Mouse (Mus musculus): Measurements from ENCODE around the gene Omp. TPM values are rescaled to one million over a fixed set of nuclear protein-coding genes. Genes with fewer than 3 reads are reported as not detected.

Gene Omp
- polyA plus RNA-seq, 1 experiment from 2014 or later, result 0.62 TPM

- 2% methylated on average over 41 of the region's 44 CpGs for WGBS
- no peaks in the 10 kb centered on the region for H3K36me3 ChIP-seq
- H3K4me3 ChIP-seq, result peak within 1 kb of the TSS; percentile 82
- H3K9me3 ChIP-seq, result no peaks in the 10 kb centered on the region
- peak; percentile 90 for ATAC-seq (ENCODE audit: low FRiP score, low read depth)
- no peaks in the 10 kb centered on the region for H3K27me3 ChIP-seq
- H3K27ac ChIP-seq (replicated peaks), result peak within 1 kb of the TSS; percentile 70
- H3K4me1 ChIP-seq (replicated peaks), result peaks cover 25% of the 10 kb centered on the region
- peak within 1 kb of the TSS; percentile 79 for H3K4me2 ChIP-seq
- peak within 1 kb of the TSS; percentile 76 for H3K9ac ChIP-seq
These were observed 32.7 kb upstream of the Omp start, which contains the start of gene Capn5 for GRCm38 (mm10) chr7:98177929-98178559. Gene Capn5 (minus strand): TSS chr7:98178274.

- Histone ChIP-seq H3K36me3 (no peaks in the 10 kb centered on the region), H3K4me3 (peak overlapping the region; percentile 82), H3K4me2 (peak overlapping the region; percentile 79), H3K27me3 (no peaks in the 10 kb centered on the region), H3K9me3 (no peaks in the 10 kb centered on the region), H3K9ac (peak overlapping the region; percentile 76), H3K27ac (replicated peaks) (peak overlapping the region; percentile 70), H3K4me1 (replicated peaks) (peaks cover 25% of the 10 kb centered on the region)
- ATAC-seq (ENCODE audit: low FRiP score, low read depth), result no peak; the same call in 1 of the 2 replicates
- WGBS, result 5% methylated on average over 9 of the region's 9 CpGs
These were observed 32.2 kb upstream of the Omp start for GRCm38 (mm10) chr7:98177566-98177928.

GRCm38 (mm10) chr7:98177071-98177485, 31.8 kb upstream of the Omp start:
- 44% methylated on average over 2 of the region's 2 CpGs for WGBS
- peak overlapping the region; percentile 76; the same call in 1 of the 2 replicates for H3K9ac ChIP-seq
- peak; percentile 12; the same call in 1 of the 2 replicates for ATAC-seq (ENCODE audit: low FRiP score, low read depth)
- no peaks in the 10 kb centered on the region for H3K36me3 ChIP-seq
- no peaks in the 10 kb centered on the region for H3K9me3 ChIP-seq
- no peak overlapping the region for H3K27ac ChIP-seq (replicated peaks)
- no peaks in the 10 kb centered on the region for H3K27me3 ChIP-seq
- peaks cover 25% of the 10 kb centered on the region for H3K4me1 ChIP-seq (replicated peaks)
- peak overlapping the region; percentile 82 for H3K4me3 ChIP-seq
- H3K4me2 ChIP-seq, result peak overlapping the region; percentile 79

GRCm38 (mm10) chr7:98176322-98177070, 31.2 kb upstream of the Omp start:
- Histone ChIP-seq H3K4me1 (replicated peaks) (peaks cover 25% of the 10 kb centered on the region), H3K36me3 (no peaks in the 10 kb centered on the region), H3K4me2 (peak overlapping the region; percentile 79), H3K4me3 (peak overlapping the region; percentile 82), H3K27me3 (no peaks in the 10 kb centered on the region), H3K9me3 (no peaks in the 10 kb centered on the region), H3K9ac (no peak overlapping the region), H3K27ac (replicated peaks) (no peak overlapping the region)
- ATAC-seq (ENCODE audit: low FRiP score, low read depth), result no peak
- 75% methylated on average over 8 of the region's 8 CpGs for WGBS

GRCm38 (mm10) chr7:98174883-98175755, 29.8 kb upstream of the Omp start:
- 81% methylated on average over 4 of the region's 4 CpGs for WGBS
- Histone ChIP-seq H3K4me3 (no peak overlapping the region), H3K4me2 (no peak overlapping the region), H3K27ac (replicated peaks) (no peak overlapping the region), H3K36me3 (no peaks in the 10 kb centered on the region), H3K9me3 (no peaks in the 10 kb centered on the region), H3K4me1 (replicated peaks) (peaks cover 31% of the 10 kb centered on the region), H3K27me3 (no peaks in the 10 kb centered on the region), H3K9ac (no peak overlapping the region)
- no peak for ATAC-seq (ENCODE audit: low FRiP score, low read depth)

GRCm38 (mm10) chr7:98173408-98173807, 28.1 kb upstream of the Omp start:
- Histone ChIP-seq H3K36me3 (no peaks in the 10 kb centered on the region), H3K4me3 (no peak overlapping the region), H3K9ac (no peak overlapping the region), H3K9me3 (no peaks in the 10 kb centered on the region), H3K27ac (replicated peaks) (no peak overlapping the region), H3K4me1 (replicated peaks) (peaks cover 26% of the 10 kb centered on the region), H3K27me3 (no peaks in the 10 kb centered on the region), H3K4me2 (no peak overlapping the region)
- no peak for ATAC-seq (ENCODE audit: low FRiP score, low read depth)
- 61% methylated on average over 4 of the region's 4 CpGs for WGBS

GRCm38 (mm10) chr7:98172661-98173060, 27.4 kb upstream of the Omp start:
- Histone ChIP-seq H3K36me3 (no peaks in the 10 kb centered on the region), H3K9ac (no peak overlapping the region), H3K27me3 (no peaks in the 10 kb centered on the region), H3K27ac (replicated peaks) (no peak overlapping the region), H3K4me1 (replicated peaks) (peaks cover 24% of the 10 kb centered on the region), H3K4me3 (no peak overlapping the region), H3K4me2 (no peak overlapping the region), H3K9me3 (no peaks in the 10 kb centered on the region)
- 89% methylated on average over 8 of the region's 8 CpGs for WGBS
- ATAC-seq (ENCODE audit: low FRiP score, low read depth), result no peak

- no peak overlapping the region for H3K4me3 ChIP-seq
- H3K4me2 ChIP-seq, result no peak overlapping the region
- peak; percentile 19; the same call in 1 of the 2 replicates for ATAC-seq (ENCODE audit: low FRiP score, low read depth)
- no peaks in the 10 kb centered on the region for H3K27me3 ChIP-seq
- no peak overlapping the region for H3K27ac ChIP-seq (replicated peaks)
- no peaks in the 10 kb centered on the region for H3K9me3 ChIP-seq
- no peak overlapping the region for H3K9ac ChIP-seq
- H3K36me3 ChIP-seq, result no peaks in the 10 kb centered on the region
- WGBS, result 69% methylated on average over 6 of the region's 6 CpGs
- peaks cover 12% of the 10 kb centered on the region for H3K4me1 ChIP-seq (replicated peaks)
These were observed 26.1 kb upstream of the Omp start for GRCm38 (mm10) chr7:98171141-98172073.

GRCm38 (mm10) chr7:98164999-98165528, 19.8 kb upstream of the Omp start:
- no peak overlapping the region for H3K9ac ChIP-seq
- H3K27ac ChIP-seq (replicated peaks), result peak overlapping the region; percentile 40; the same call in 1 of the 2 replicates
- no peak overlapping the region for H3K4me2 ChIP-seq
- peak; percentile 17; the same call in 1 of the 2 replicates for ATAC-seq (ENCODE audit: low FRiP score, low read depth)
- no peaks in the 10 kb centered on the region for H3K9me3 ChIP-seq
- H3K4me1 ChIP-seq (replicated peaks), result peaks cover 20% of the 10 kb centered on the region
- H3K27me3 ChIP-seq, result no peaks in the 10 kb centered on the region
- H3K4me3 ChIP-seq, result no peak overlapping the region
- no peaks in the 10 kb centered on the region for H3K36me3 ChIP-seq
- 42% methylated on average over 10 of the region's 10 CpGs for WGBS

GRCm38 (mm10) chr7:98164382-98164998, 19.2 kb upstream of the Omp start:
- H3K4me1 ChIP-seq (replicated peaks), result peaks cover 21% of the 10 kb centered on the region
- H3K4me3 ChIP-seq, result no peak overlapping the region
- H3K27ac ChIP-seq (replicated peaks), result peak overlapping the region; percentile 40; the same call in 1 of the 2 replicates
- WGBS, result 63% methylated on average over 9 of the region's 9 CpGs
- H3K4me2 ChIP-seq, result no peak overlapping the region
- H3K9me3 ChIP-seq, result no peaks in the 10 kb centered on the region
- no peaks in the 10 kb centered on the region for H3K27me3 ChIP-seq
- H3K36me3 ChIP-seq, result no peaks in the 10 kb centered on the region
- no peak for ATAC-seq (ENCODE audit: low FRiP score, low read depth)
- no peak overlapping the region for H3K9ac ChIP-seq

Measured in hindbrain, embryonic 15.5 days (tissue).